Mouse (Mus musculus) kidney, postnatal 0 days (tissue): ENCODE measurements around the gene Camk1d. TPM values are rescaled to one million over a fixed set of nuclear protein-coding genes. Genes with fewer than 3 reads are reported as not detected.

ENCODE experiments used
- ATAC-seq: fragments of 200-750 bp; cut with Nextera tagmentation; replicated peaks from 2 replicates; pipeline ENCODE4 v1.8.0; 2017; ENCODE audit warnings: low read depth, moderate number of reproducible peaks, moderate TSS enrichment, moderate library complexity; ENCODE audit not compliant: low FRiP score
- DNase-seq: peaks from one replicate; pipeline ENCODE4 v3.0.0-alpha.2; 2016; ENCODE audit warnings: low spot score
- H3K27ac ChIP-seq: fragments of 300-500 bp; sonication (generic); 2 replicates; pipeline ENCODE4 v1.5.1; 2014; ENCODE audit warnings: mild to moderate bottlenecking
- H3K27me3 ChIP-seq: fragments of 300-500 bp; sonication (generic); 2 replicates; pipeline ENCODE4 v1.6.1; 2014; ENCODE audit warnings: low read length, mixed read lengths; ENCODE audit not compliant: insufficient read depth
- H3K36me3 ChIP-seq: fragments of 300-500 bp; sonication (generic); 2 replicates; pipeline ENCODE4 v1.6.1; 2014; ENCODE audit warnings: low read length, mixed read lengths; ENCODE audit not compliant: insufficient read depth
- H3K4me1 ChIP-seq: fragments of 300-500 bp; sonication (generic); replicated peaks from 2 replicates; pipeline ENCODE4 v1.6.1; 2014; ENCODE audit warnings: antibody characterized with exemption, low read length, mixed read lengths; ENCODE audit not compliant: insufficient read depth
- H3K4me2 ChIP-seq: fragments of 300-500 bp; sonication (generic); 2 replicates; pipeline ENCODE4 v1.6.1; 2014; ENCODE audit warnings: mild to moderate bottlenecking, low read length, moderate library complexity, mixed read lengths
- H3K4me3 ChIP-seq: fragments of 300-500 bp; sonication (generic); replicated peaks from 2 replicates; pipeline ENCODE4 v1.5.1; 2014; ENCODE audit warnings: low read depth, low read length
- H3K9ac ChIP-seq: fragments of 300-500 bp; sonication (generic); 2 replicates; pipeline ENCODE4 v1.6.1; 2014; ENCODE audit warnings: low read depth, low read length
- H3K9me3 ChIP-seq: fragments of 300-500 bp; sonication (generic); replicated peaks from 2 replicates; pipeline ENCODE4 v1.6.1; 2016; ENCODE audit warnings: low read length, inconsistent platforms, mixed read lengths
- CTCF ChIP-seq: IDR thresholded peaks from 2 replicates; pipeline ENCODE4 v1.5.1; 2016; ENCODE audit warnings: antibody characterized with exemption, low read depth, mild to moderate bottlenecking, moderate library complexity
- WGBS: fragments of 180-500 bp; shearing (Covaris S2); extraction: QIAGEN DNeasy Blood & Tissue Kit; methylation state at CpG from one replicate; pipeline ENCODE4 v1.1.7; 2014; 5-methylcytosine and 5-hydroxymethylcytosine counted together
- polyA plus RNA-seq: library from polyadenylated mRNA; unstranded; fragments of >200 nt; fragmentation: Nextera tagmentation; extraction: Ambion mirVana; gene quantifications from 2 replicates; pipeline ENCODE4 v1.2.1, GENCODE M21; 2015

Gene Camk1d
- polyA plus RNA-seq, 1 experiment from 2014 or later = 1.5 TPM

GRCm38 (mm10) chr2:5316763-5317162 lies 397.6 kb downstream of the Camk1d start:
- Histone ChIP-seq H3K36me3 (no peaks in the 10 kb centered on the region), H3K9ac (no peak overlapping the region), H3K9me3 (no peaks in the 10 kb centered on the region), H3K4me2 (no peak overlapping the region), H3K4me1 (0 out of 2 replicates have a peak, but pooled peaks cover under 1% of the 10 kb centered on the region), H3K27ac (peak overlapping the region; percentile 65; the same call in 1 of the 2 replicates), H3K4me3 (no peak overlapping the region), H3K27me3 (no peaks in the 10 kb centered on the region)
- peak; percentile 80 for DNase-seq
- TF ChIP-seq CTCF = no peak
- ATAC-seq = no peak; the same call in 1 of the 2 replicates
- 68% methylated on average over 5 of the region's 5 CpGs for WGBS

GRCm38 (mm10) chr2:5316217-5316616 lies 398.1 kb downstream of the Camk1d start:
- Histone ChIP-seq H3K4me3 (no peak overlapping the region), H3K9me3 (no peaks in the 10 kb centered on the region), H3K4me2 (no peak overlapping the region), H3K9ac (no peak overlapping the region), H3K36me3 (no peaks in the 10 kb centered on the region), H3K27me3 (no peaks in the 10 kb centered on the region), H3K27ac (peak overlapping the region; percentile 65), H3K4me1 (no peaks in the 10 kb centered on the region)
- ATAC-seq = 0 out of 2 replicates have a peak, but pooled peaks have one; percentile 25
- no peak for DNase-seq
- TF ChIP-seq CTCF = no peak
- WGBS = 77% methylated on average over 4 of the region's 4 CpGs

GRCm38 (mm10) chr2:5315291-5315828 lies 399.0 kb downstream of the Camk1d start:
- ATAC-seq = no peak
- no peak overlapping the region for H3K27ac ChIP-seq
- WGBS = 51% methylated on average over 8 of the region's 8 CpGs
- no peak overlapping the region for H3K4me3 ChIP-seq
- H3K27me3 ChIP-seq = no peaks in the 10 kb centered on the region
- H3K9ac ChIP-seq = no peak overlapping the region
- no peaks in the 10 kb centered on the region for H3K4me1 ChIP-seq
- no peaks in the 10 kb centered on the region for H3K9me3 ChIP-seq
- H3K4me2 ChIP-seq = no peak overlapping the region
- H3K36me3 ChIP-seq = no peaks in the 10 kb centered on the region
- TF ChIP-seq CTCF = no peak
- DNase-seq = no peak

- Histone ChIP-seq H3K4me2 (no peak overlapping the region), H3K4me3 (no peak overlapping the region), H3K9me3 (no peaks in the 10 kb centered on the region), H3K27ac (peak overlapping the region; percentile 58), H3K27me3 (no peaks in the 10 kb centered on the region), H3K9ac (no peak overlapping the region), H3K4me1 (no peaks in the 10 kb centered on the region), H3K36me3 (no peaks in the 10 kb centered on the region)
- TF ChIP-seq CTCF = peak; percentile 27; the same call in 1 of the 2 replicates
- 27% methylated on average over 9 of the region's 9 CpGs for WGBS
- no peak for ATAC-seq
- DNase-seq = peak; percentile 51
Measured at GRCm38 (mm10) chr2:5314530-5315166, 399.7 kb downstream of the Camk1d start.

- 81% methylated on average over 3 of the region's 3 CpGs for WGBS
- no peak overlapping the region for H3K9ac ChIP-seq
Measured at GRCm38 (mm10) chr2:5305156-5305555, 409.2 kb downstream of the Camk1d start.

GRCm38 (mm10) chr2:5304451-5304850 lies 409.9 kb downstream of the Camk1d start:
- no peaks in the 10 kb centered on the region for H3K4me1 ChIP-seq
- H3K27me3 ChIP-seq = no peaks in the 10 kb centered on the region
- TF ChIP-seq CTCF = no peak
- no peak overlapping the region for H3K27ac ChIP-seq
- no peak overlapping the region for H3K4me2 ChIP-seq
- 89% methylated on average over 12 of the region's 12 CpGs for WGBS
- H3K4me3 ChIP-seq = no peak overlapping the region
- no peaks in the 10 kb centered on the region for H3K36me3 ChIP-seq
- DNase-seq (no peak), ATAC-seq (no peak)
- no peaks in the 10 kb centered on the region for H3K9me3 ChIP-seq
- H3K9ac ChIP-seq = no peak overlapping the region

More at GRCm38 (mm10) chr2:5305156-5305555, 409.2 kb downstream of the Camk1d start:
- Histone ChIP-seq H3K27ac (no peak overlapping the region), H3K4me3 (no peak overlapping the region), H3K9me3 (no peaks in the 10 kb centered on the region), H3K27me3 (no peaks in the 10 kb centered on the region), H3K4me1 (no peaks in the 10 kb centered on the region), H3K4me2 (no peak overlapping the region), H3K36me3 (no peaks in the 10 kb centered on the region)
- ATAC-seq (no peak), DNase-seq (no peak)
- no peak for TF ChIP-seq CTCF
